Mouse (Mus musculus): Measurements from ENCODE around the gene Slc25a53. TPM values are rescaled to one million over a fixed set of nuclear protein-coding genes. Genes with fewer than 3 reads are reported as not detected.
A peak's percentile ranks its signal among the peaks of the same experiment; 100 is the strongest.

Gene Slc25a53
- polyA plus RNA-seq (2014; fragmentation: Nextera tagmentation; extraction: Ambion mirVana), result 11.2 and 13.7 TPM in 2 replicates

GRCm38 (mm10) chrX:137038000-137038483, at the start of gene Slc25a53:
Gene Slc25a53, minus strand, starts transcription at chrX:137038302.
- ATAC-seq (ENCODE audit: insufficient read depth, low FRiP score, low TSS enrichment), result peak; percentile 93
- peak within 1 kb of the TSS; percentile 52 for H3K4me2 ChIP-seq (ENCODE audit: low read depth)
- 0 out of 2 replicates have a peak within 1 kb of the TSS, but pooled peaks have one; percentile 53 for H3K27ac ChIP-seq (ENCODE audit: low read depth, low read length)
- no peaks in the 10 kb centered on the region for H3K4me1 ChIP-seq (ENCODE audit: control insufficient read depth, insufficient read depth, low read length)
- peak within 1 kb of the TSS; percentile 58 for H3K9ac ChIP-seq (ENCODE audit: low read length)
- no peaks in the 10 kb centered on the region for H3K36me3 ChIP-seq (ENCODE audit: control insufficient read depth, insufficient read depth, low read length)
- H3K27me3 ChIP-seq (ENCODE audit: control insufficient read depth, insufficient read depth, low read length), result no peaks in the 10 kb centered on the region
- DNase-seq (ENCODE audit: low spot score), result peak; percentile 88
- WGBS, result 23% methylated on average over 31 of the region's 31 CpGs
- H3K4me3 ChIP-seq (ENCODE audit: low read depth, low read length), result peak within 1 kb of the TSS; percentile 46
- no peaks in the 10 kb centered on the region for H3K9me3 ChIP-seq (ENCODE audit: control insufficient read depth, low read length)

GRCm38 (mm10) chrX:137063202-137063601, 25.1 kb upstream of the Slc25a53 start:
- Histone ChIP-seq H3K9me3 (ENCODE audit: control insufficient read depth, low read length) (no peaks in the 10 kb centered on the region), H3K4me1 (ENCODE audit: control insufficient read depth, insufficient read depth, low read length) (no peaks in the 10 kb centered on the region), H3K27me3 (ENCODE audit: control insufficient read depth, insufficient read depth, low read length) (no peaks in the 10 kb centered on the region), H3K36me3 (ENCODE audit: control insufficient read depth, insufficient read depth, low read length) (no peaks in the 10 kb centered on the region), H3K4me3 (ENCODE audit: low read depth, low read length) (no peak overlapping the region), H3K4me2 (ENCODE audit: low read depth) (no peak overlapping the region), H3K27ac (ENCODE audit: low read depth, low read length) (no peak overlapping the region), H3K9ac (ENCODE audit: low read length) (no peak overlapping the region)
- 86% methylated on average over 9 of the region's 9 CpGs for WGBS
- no peak for DNase-seq (ENCODE audit: low spot score)
- no peak for ATAC-seq (ENCODE audit: insufficient read depth, low FRiP score, low TSS enrichment)

GRCm38 (mm10) chrX:137049425-137050225, 11.5 kb upstream of the Slc25a53 start, which contains the start of gene Fam199x:
Gene Fam199x, plus strand, starts transcription at chrX:137049594.
- Histone ChIP-seq H3K4me2 (ENCODE audit: low read depth) (peak within 1 kb of the TSS; percentile 56), H3K9me3 (ENCODE audit: control insufficient read depth, low read length) (no peaks in the 10 kb centered on the region), H3K4me3 (ENCODE audit: low read depth, low read length) (peak within 1 kb of the TSS; percentile 60), H3K9ac (ENCODE audit: low read length) (peak within 1 kb of the TSS; percentile 62), H3K4me1 (ENCODE audit: control insufficient read depth, insufficient read depth, low read length) (no peaks in the 10 kb centered on the region), H3K27me3 (ENCODE audit: control insufficient read depth, insufficient read depth, low read length) (0 out of 2 replicates have a peak, but pooled peaks cover 4% of the 10 kb centered on the region), H3K27ac (ENCODE audit: low read depth, low read length) (no peak within 1 kb of the TSS), H3K36me3 (ENCODE audit: control insufficient read depth, insufficient read depth, low read length) (no peaks in the 10 kb centered on the region)
- peak; percentile 81 for DNase-seq (ENCODE audit: low spot score)
- peak; percentile 94 for ATAC-seq (ENCODE audit: insufficient read depth, low FRiP score, low TSS enrichment)
- 18% methylated on average over 21 of the region's 62 CpGs for WGBS

- Histone ChIP-seq H3K4me3 (ENCODE audit: low read depth, low read length) (peak overlapping the region; percentile 60), H3K4me2 (ENCODE audit: low read depth) (peak overlapping the region; percentile 56), H3K4me1 (ENCODE audit: control insufficient read depth, insufficient read depth, low read length) (no peaks in the 10 kb centered on the region), H3K27ac (ENCODE audit: low read depth, low read length) (no peak overlapping the region), H3K9me3 (ENCODE audit: control insufficient read depth, low read length) (no peaks in the 10 kb centered on the region), H3K27me3 (ENCODE audit: control insufficient read depth, insufficient read depth, low read length) (0 out of 2 replicates have a peak, but pooled peaks cover 4% of the 10 kb centered on the region), H3K36me3 (ENCODE audit: control insufficient read depth, insufficient read depth, low read length) (no peaks in the 10 kb centered on the region), H3K9ac (ENCODE audit: low read length) (no peak overlapping the region)
- 16% methylated on average over 11 of the region's 11 CpGs for WGBS
- ATAC-seq (ENCODE audit: insufficient read depth, low FRiP score, low TSS enrichment) (peak; percentile 74), DNase-seq (ENCODE audit: low spot score) (no peak)
Observed at GRCm38 (mm10) chrX:137049060-137049424, 10.9 kb upstream of the Slc25a53 start.

- H3K27me3 ChIP-seq (ENCODE audit: control insufficient read depth, insufficient read depth, low read length), result no peaks in the 10 kb centered on the region
Observed at GRCm38 (mm10) chrX:137038502-137038901, 400 bp upstream of the Slc25a53 start.

GRCm38 (mm10) chrX:137037470-137037999, 567 bp downstream of the Slc25a53 start:
- Histone ChIP-seq H3K27ac (ENCODE audit: low read depth, low read length) (no peak overlapping the region), H3K4me3 (ENCODE audit: low read depth, low read length) (peak overlapping the region; percentile 46), H3K36me3 (ENCODE audit: control insufficient read depth, insufficient read depth, low read length) (no peaks in the 10 kb centered on the region), H3K9me3 (ENCODE audit: control insufficient read depth, low read length) (no peaks in the 10 kb centered on the region), H3K9ac (ENCODE audit: low read length) (peak overlapping the region; percentile 29; the same call in 1 of the 2 replicates), H3K27me3 (ENCODE audit: control insufficient read depth, insufficient read depth, low read length) (no peaks in the 10 kb centered on the region), H3K4me2 (ENCODE audit: low read depth) (peak overlapping the region; percentile 52), H3K4me1 (ENCODE audit: control insufficient read depth, insufficient read depth, low read length) (no peaks in the 10 kb centered on the region)
- ATAC-seq (ENCODE audit: insufficient read depth, low FRiP score, low TSS enrichment) (peak; percentile 28; the same call in 1 of the 2 replicates), DNase-seq (ENCODE audit: low spot score) (no peak)
- 17% methylated on average over 12 of the region's 12 CpGs for WGBS

More at GRCm38 (mm10) chrX:137038502-137038901, 400 bp upstream of the Slc25a53 start:
- H3K4me2 ChIP-seq (ENCODE audit: low read depth), result peak overlapping the region; percentile 13; the same call in 1 of the 2 replicates
- DNase-seq (ENCODE audit: low spot score), result no peak
- peak; percentile 46 for ATAC-seq (ENCODE audit: insufficient read depth, low FRiP score, low TSS enrichment)
- no peak overlapping the region for H3K27ac ChIP-seq (ENCODE audit: low read depth, low read length)
- WGBS, result 44% methylated on average over 7 of the region's 7 CpGs
- H3K36me3 ChIP-seq (ENCODE audit: control insufficient read depth, insufficient read depth, low read length), result no peaks in the 10 kb centered on the region
- peak overlapping the region; percentile 46 for H3K4me3 ChIP-seq (ENCODE audit: low read depth, low read length)
- H3K4me1 ChIP-seq (ENCODE audit: control insufficient read depth, insufficient read depth, low read length), result no peaks in the 10 kb centered on the region
- H3K9ac ChIP-seq (ENCODE audit: low read length), result no peak overlapping the region
- no peaks in the 10 kb centered on the region for H3K9me3 ChIP-seq (ENCODE audit: control insufficient read depth, low read length)

- Histone ChIP-seq H3K27me3 (ENCODE audit: control insufficient read depth, insufficient read depth, low read length) (no peaks in the 10 kb centered on the region), H3K4me3 (ENCODE audit: low read depth, low read length) (no peak overlapping the region), H3K27ac (ENCODE audit: low read depth, low read length) (no peak overlapping the region), H3K9me3 (ENCODE audit: control insufficient read depth, low read length) (no peaks in the 10 kb centered on the region), H3K36me3 (ENCODE audit: control insufficient read depth, insufficient read depth, low read length) (no peaks in the 10 kb centered on the region), H3K4me2 (ENCODE audit: low read depth) (no peak overlapping the region), H3K4me1 (ENCODE audit: control insufficient read depth, insufficient read depth, low read length) (no peaks in the 10 kb centered on the region), H3K9ac (ENCODE audit: low read length) (no peak overlapping the region)
- ATAC-seq (ENCODE audit: insufficient read depth, low FRiP score, low TSS enrichment) (no peak), DNase-seq (ENCODE audit: low spot score) (no peak)
- WGBS, result 78% methylated on average over 4 of the region's 4 CpGs
Observed at GRCm38 (mm10) chrX:137034322-137034721, 3.8 kb downstream of the Slc25a53 start.

GRCm38 (mm10) chrX:137031726-137032125, 6.4 kb downstream of the Slc25a53 start:
- Histone ChIP-seq H3K9ac (ENCODE audit: low read length) (no peak overlapping the region), H3K4me2 (ENCODE audit: low read depth) (no peak overlapping the region), H3K36me3 (ENCODE audit: control insufficient read depth, insufficient read depth, low read length) (no peaks in the 10 kb centered on the region), H3K4me3 (ENCODE audit: low read depth, low read length) (no peak overlapping the region), H3K9me3 (ENCODE audit: control insufficient read depth, low read length) (no peaks in the 10 kb centered on the region), H3K27me3 (ENCODE audit: control insufficient read depth, insufficient read depth, low read length) (no peaks in the 10 kb centered on the region), H3K4me1 (ENCODE audit: control insufficient read depth, insufficient read depth, low read length) (no peaks in the 10 kb centered on the region), H3K27ac (ENCODE audit: low read depth, low read length) (no peak overlapping the region)
- DNase-seq (ENCODE audit: low spot score) (no peak), ATAC-seq (ENCODE audit: insufficient read depth, low FRiP score, low TSS enrichment) (no peak)
- WGBS, result 87% methylated on average over 5 of the region's 5 CpGs

All from neural tube, embryonic 11.5 days (tissue).